Mouse (Mus musculus): ENCODE measurements around the gene Picalm. TPM values are rescaled to one million over a fixed set of nuclear protein-coding genes. Genes with fewer than 3 reads are reported as not detected.
A peak's percentile ranks its signal among the peaks of the same experiment; 100 is the strongest.

Picalm gene
- polyA plus RNA-seq, 1 experiment from 2014 or later: 40.1 TPM

DNA sequence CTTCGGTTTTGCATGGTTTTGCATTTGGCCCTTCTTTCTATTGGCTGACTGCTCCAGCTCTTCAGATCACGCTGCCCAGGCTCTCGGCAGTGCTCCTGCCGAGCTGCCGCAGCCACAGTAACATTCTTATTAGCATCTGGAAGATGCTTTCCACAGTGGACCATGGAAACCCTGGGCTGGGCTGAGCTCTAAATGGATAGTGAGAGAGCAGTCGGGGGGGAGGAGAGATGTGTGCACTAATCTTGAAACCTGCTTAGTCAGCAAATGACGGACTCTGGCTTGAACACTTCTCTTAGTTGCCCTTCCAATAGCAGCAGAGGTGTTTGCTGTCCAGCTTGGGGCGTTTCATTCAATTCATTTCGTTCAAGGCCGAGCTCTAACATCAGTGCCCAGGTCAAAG, 30.8 kb upstream of the Picalm start:
- no peak for ATAC-seq (ENCODE audit: insufficient number of reproducible peaks, low FRiP score, low TSS enrichment, low read depth)
- no peaks in the 10 kb centered on the region for H3K27me3 ChIP-seq
- no peak overlapping the region for H3K9ac ChIP-seq
- no peaks in the 10 kb centered on the region for H3K36me3 ChIP-seq
- 0 out of 2 replicates have a peak overlapping the region, but pooled peaks have one; percentile 15 for H3K4me2 ChIP-seq
- WGBS: 56% methylated on average over 10 of the region's 10 CpGs
- H3K4me1 ChIP-seq: peaks cover 2% of the 10 kb centered on the region; the same call in 1 of the 2 replicates
- H3K4me3 ChIP-seq: no peak overlapping the region
- H3K9me3 ChIP-seq: no peaks in the 10 kb centered on the region
- H3K27ac ChIP-seq: no peak overlapping the region

DNA sequence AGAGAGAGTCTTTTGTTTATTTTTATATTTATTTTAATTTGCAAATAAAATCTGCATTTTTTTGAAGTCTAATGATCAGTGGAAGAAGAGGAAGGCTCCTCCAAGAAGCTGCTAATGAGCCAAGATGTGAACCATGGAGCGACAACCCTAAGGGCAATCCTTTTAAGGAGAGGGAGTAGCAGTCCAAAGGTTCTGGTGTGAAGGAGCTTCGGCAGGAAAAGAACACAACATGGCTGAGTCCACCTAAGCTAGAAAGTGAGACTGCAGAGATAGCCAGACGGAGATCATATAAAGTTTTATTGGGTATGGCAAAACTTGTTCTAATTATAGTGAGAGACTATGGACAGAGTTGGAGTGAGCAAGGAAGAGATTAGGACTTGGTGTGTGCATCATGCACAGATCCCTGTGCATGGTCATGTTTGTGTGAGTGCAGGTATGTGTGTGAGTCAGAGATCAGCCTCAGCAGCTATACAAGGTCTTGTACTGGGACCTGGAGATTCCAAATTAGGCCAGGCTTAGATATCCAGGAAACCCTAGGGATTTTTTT, 29.3 kb upstream of the Picalm start:
- Histone ChIP-seq H3K9me3 (no peaks in the 10 kb centered on the region), H3K36me3 (no peaks in the 10 kb centered on the region), H3K4me3 (no peak overlapping the region), H3K27ac (no peak overlapping the region), H3K27me3 (no peaks in the 10 kb centered on the region), H3K9ac (no peak overlapping the region), H3K4me2 (no peak overlapping the region), H3K4me1 (peaks cover 2% of the 10 kb centered on the region; the same call in 1 of the 2 replicates)
- ATAC-seq (ENCODE audit: insufficient number of reproducible peaks, low FRiP score, low TSS enrichment, low read depth): no peak
- 59% methylated on average over 3 of the region's 3 CpGs for WGBS

DNA sequence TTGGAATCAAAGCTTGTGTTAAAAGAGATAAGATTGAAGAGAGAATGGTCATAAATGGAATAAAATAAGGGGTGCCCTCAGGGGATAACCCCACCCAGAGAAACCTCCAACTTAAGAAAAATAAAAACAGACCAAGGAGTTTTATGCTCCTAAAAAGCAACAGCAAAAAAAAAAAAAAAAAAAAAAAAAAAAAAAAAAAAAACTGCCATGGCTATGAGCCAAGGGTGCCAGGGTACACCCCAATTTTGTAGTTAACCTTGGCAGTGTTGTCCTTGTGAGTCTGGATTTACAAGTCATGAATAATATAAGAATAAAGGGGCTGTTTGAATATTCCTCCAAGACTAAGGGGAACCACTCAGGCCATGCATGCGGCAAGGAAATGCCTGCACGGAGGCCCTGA, 13.9 kb upstream of the Picalm start:
- 94% methylated on average over 2 of the region's 2 CpGs for WGBS
- Histone ChIP-seq H3K27me3 (no peaks in the 10 kb centered on the region), H3K4me3 (no peak overlapping the region), H3K36me3 (no peaks in the 10 kb centered on the region), H3K9ac (no peak overlapping the region), H3K27ac (no peak overlapping the region), H3K9me3 (no peaks in the 10 kb centered on the region), H3K4me1 (no peaks in the 10 kb centered on the region), H3K4me2 (no peak overlapping the region)
- ATAC-seq (ENCODE audit: insufficient number of reproducible peaks, low FRiP score, low TSS enrichment, low read depth): no peak

DNA sequence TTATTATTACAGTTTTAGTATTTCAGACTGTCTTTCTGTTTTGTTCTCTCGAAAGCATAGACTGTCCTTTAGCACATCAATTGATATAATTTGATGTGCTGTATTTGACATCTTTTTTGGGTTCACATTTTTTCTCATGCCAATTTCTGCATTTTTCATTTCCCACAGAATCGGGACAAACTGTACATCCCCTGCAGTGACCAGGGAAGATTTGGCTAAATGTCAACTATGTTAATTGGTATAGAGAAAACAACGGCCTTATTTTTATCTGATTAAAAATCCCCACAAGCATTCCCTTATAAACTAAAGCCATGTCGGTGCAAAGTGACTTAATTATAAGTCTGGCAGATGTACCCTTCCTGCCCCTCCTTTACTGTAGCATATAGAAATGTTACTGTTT, 9.9 kb upstream of the Picalm start:
- Histone ChIP-seq H3K9me3 (no peaks in the 10 kb centered on the region), H3K9ac (no peak overlapping the region), H3K27me3 (no peaks in the 10 kb centered on the region), H3K4me3 (no peak overlapping the region), H3K27ac (no peak overlapping the region), H3K4me1 (no peaks in the 10 kb centered on the region), H3K36me3 (no peaks in the 10 kb centered on the region), H3K4me2 (no peak overlapping the region)
- ATAC-seq (ENCODE audit: insufficient number of reproducible peaks, low FRiP score, low TSS enrichment, low read depth): no peak
- 44% methylated on average over 4 of the region's 4 CpGs for WGBS

DNA sequence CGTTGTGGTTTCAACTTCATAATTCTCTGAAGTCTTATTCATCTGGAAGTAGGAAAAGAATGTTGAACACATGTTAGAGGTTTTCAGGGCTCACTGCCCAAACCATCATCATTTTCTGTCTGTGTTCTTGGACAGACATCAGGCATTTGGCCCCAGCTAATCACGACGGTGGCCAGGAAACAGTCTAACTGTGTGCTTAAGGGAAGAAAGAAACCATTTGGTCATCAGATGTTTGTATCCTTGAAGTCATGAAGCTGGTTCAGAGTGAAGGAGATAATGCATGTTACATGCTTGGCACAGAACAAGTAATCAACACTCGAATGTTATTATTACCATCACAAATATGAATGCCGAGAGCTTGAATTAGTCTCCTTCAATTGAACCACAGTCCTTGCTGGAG, 5.0 kb upstream of the Picalm start:
- no peak overlapping the region for H3K9ac ChIP-seq
- no peaks in the 10 kb centered on the region for H3K4me1 ChIP-seq
- 63% methylated on average over 5 of the region's 5 CpGs for WGBS
- no peaks in the 10 kb centered on the region for H3K36me3 ChIP-seq
- H3K27me3 ChIP-seq: no peaks in the 10 kb centered on the region
- no peak for ATAC-seq (ENCODE audit: insufficient number of reproducible peaks, low FRiP score, low TSS enrichment, low read depth)
- H3K4me2 ChIP-seq: no peak overlapping the region
- no peak overlapping the region; the same call in 1 of the 2 replicates for H3K27ac ChIP-seq
- H3K9me3 ChIP-seq: no peaks in the 10 kb centered on the region
- no peak overlapping the region for H3K4me3 ChIP-seq

DNA sequence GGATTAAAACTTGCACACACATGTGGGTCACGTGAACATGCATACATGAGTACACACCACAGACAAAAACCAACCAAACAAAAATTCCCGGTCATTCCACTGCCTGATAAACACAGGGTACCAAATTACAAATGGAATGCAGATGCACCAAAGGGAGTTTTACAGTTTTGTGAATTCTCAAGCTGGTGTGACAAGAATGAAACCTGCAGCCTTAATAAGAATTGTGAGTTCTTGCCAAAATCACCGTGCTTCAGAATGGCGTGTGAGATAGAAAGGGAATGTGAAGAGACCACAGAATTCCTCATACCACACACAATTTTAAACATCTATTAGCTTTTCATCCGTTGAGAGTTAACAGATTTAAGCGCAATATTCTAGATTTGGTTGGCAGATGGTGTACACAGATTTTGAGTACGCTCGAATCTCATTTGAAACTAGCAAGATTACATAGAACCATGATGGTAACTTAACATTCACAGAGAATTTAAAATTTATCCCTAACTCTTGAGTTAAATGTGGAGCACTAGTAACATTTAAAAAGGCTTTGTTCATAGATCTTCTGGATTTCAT, 1.3 kb upstream of the Picalm start:
- H3K27me3 ChIP-seq: no peaks in the 10 kb centered on the region
- no peaks in the 10 kb centered on the region for H3K9me3 ChIP-seq
- peak overlapping the region; percentile 87 for H3K4me3 ChIP-seq
- WGBS: 53% methylated on average over 8 of the region's 8 CpGs
- peak overlapping the region; percentile 99 for H3K27ac ChIP-seq
- no peak for ATAC-seq (ENCODE audit: insufficient number of reproducible peaks, low FRiP score, low TSS enrichment, low read depth)
- no peaks in the 10 kb centered on the region for H3K36me3 ChIP-seq
- peaks cover 6% of the 10 kb centered on the region; the same call in 1 of the 2 replicates for H3K4me1 ChIP-seq
- H3K9ac ChIP-seq: 0 out of 2 replicates have a peak overlapping the region, but pooled peaks have one; percentile 0
- H3K4me2 ChIP-seq: peak overlapping the region; percentile 52

DNA sequence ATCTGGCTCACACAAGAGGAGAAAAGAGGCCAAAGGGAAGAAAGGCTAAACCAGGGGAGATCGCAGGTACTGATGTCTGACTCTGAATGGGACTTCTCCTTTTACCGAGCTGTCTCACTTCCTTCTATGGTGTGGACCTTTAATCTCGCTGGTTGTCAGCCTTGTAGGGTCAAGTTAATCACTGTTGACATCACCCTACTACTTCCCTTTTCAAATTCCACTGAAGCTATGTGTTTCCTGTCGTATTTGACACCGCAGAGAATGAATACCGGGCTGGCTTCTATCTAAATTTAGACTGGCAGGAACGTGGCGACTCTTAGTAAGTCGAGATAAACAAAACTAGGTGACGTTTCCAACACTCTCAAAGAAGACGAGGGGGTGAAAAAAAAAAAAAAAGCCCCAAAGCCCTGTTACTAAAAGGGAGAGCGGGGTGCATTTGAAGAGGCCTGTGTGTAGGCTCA, 712 bp upstream of the Picalm start:
- H3K4me2 ChIP-seq: peak overlapping the region; percentile 52
- H3K9ac ChIP-seq: peak overlapping the region; percentile 62
- ATAC-seq (ENCODE audit: insufficient number of reproducible peaks, low FRiP score, low TSS enrichment, low read depth): 0 out of 2 replicates have a peak, but pooled peaks have one; percentile 16
- H3K27me3 ChIP-seq: no peaks in the 10 kb centered on the region
- H3K4me1 ChIP-seq: peaks cover 6% of the 10 kb centered on the region; the same call in 1 of the 2 replicates
- H3K27ac ChIP-seq: peak overlapping the region; percentile 99
- H3K4me3 ChIP-seq: peak overlapping the region; percentile 87
- H3K9me3 ChIP-seq: no peaks in the 10 kb centered on the region
- under 1% methylated on average over 12 of the region's 12 CpGs for WGBS
- H3K36me3 ChIP-seq: no peaks in the 10 kb centered on the region

DNA sequence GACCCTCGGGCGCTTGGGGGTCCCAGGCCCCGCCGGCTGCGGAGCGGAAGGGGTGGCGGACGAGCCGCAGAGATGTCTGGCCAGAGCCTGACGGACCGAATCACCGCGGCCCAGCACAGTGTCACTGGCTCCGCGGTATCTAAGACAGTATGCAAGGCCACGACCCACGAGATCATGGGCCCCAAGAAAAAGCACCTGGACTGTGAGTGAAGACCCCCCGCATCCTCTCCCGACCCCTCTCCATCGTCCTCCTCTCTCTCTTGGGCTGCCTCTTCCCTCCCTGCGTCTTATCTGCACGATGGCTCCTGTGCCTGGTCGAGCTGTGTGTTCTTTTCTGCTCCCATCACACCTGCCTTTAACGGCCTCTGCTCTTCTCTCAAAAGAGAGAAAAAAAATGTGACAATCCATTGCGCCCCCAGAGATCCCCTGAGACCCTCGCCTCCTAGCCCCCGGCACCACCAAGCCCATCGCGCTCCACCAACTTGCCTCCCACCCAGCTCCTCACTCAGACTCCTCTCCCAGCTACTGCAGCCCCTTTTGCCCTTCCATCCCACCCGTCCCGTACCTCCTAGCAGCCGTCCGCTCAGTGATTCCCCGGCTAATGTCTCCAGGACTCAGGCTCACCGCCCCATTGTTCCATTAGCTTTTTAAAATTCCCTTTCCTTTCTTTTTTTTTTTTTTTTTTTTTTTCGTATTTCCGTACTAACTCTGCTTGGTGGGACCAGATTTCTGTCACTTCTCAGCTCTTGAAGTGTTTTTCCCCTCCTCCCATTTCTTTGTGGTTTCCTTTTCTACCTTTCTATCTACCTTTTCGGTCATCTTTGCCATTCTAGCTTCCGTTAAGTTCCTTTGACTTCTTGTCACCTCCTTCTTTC, 725 bp downstream of the Picalm start:
- Histone ChIP-seq H3K27me3 (no peaks in the 10 kb centered on the region), H3K9ac (peak overlapping the region; percentile 94), H3K4me1 (peaks cover 6% of the 10 kb centered on the region; the same call in 1 of the 2 replicates), H3K36me3 (no peaks in the 10 kb centered on the region), H3K27ac (peak overlapping the region; percentile 99), H3K9me3 (no peaks in the 10 kb centered on the region), H3K4me2 (peak overlapping the region; percentile 52), H3K4me3 (peak overlapping the region; percentile 87)
- WGBS: under 1% methylated on average over 39 of the region's 39 CpGs
- ATAC-seq (ENCODE audit: insufficient number of reproducible peaks, low FRiP score, low TSS enrichment, low read depth): no peak

DNA sequence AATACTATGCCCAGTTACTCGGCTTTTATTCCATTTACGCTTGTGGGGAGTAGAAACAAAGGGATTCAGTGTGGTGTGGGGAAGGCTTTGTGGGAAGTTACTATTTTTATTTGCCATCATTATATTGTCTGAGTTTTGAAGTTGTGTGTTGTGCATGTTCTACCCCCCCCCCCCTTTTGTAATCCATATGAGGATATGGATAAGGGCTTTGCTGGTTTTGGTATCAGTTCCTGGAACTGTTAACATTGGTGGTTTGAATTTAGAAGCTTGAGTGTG, 1.3 kb downstream of the Picalm start:
- Histone ChIP-seq H3K27ac (0 out of 2 replicates have a peak overlapping the region, but pooled peaks have one; percentile 99), H3K27me3 (no peaks in the 10 kb centered on the region), H3K4me1 (peaks cover 6% of the 10 kb centered on the region; the same call in 1 of the 2 replicates), H3K9me3 (no peaks in the 10 kb centered on the region), H3K4me3 (peak overlapping the region; percentile 87), H3K4me2 (peak overlapping the region; percentile 52), H3K36me3 (no peaks in the 10 kb centered on the region), H3K9ac (peak overlapping the region; percentile 94)
- no peak for ATAC-seq (ENCODE audit: insufficient number of reproducible peaks, low FRiP score, low TSS enrichment, low read depth)
- 0% methylated on average over 2 of the region's 2 CpGs for WGBS

DNA sequence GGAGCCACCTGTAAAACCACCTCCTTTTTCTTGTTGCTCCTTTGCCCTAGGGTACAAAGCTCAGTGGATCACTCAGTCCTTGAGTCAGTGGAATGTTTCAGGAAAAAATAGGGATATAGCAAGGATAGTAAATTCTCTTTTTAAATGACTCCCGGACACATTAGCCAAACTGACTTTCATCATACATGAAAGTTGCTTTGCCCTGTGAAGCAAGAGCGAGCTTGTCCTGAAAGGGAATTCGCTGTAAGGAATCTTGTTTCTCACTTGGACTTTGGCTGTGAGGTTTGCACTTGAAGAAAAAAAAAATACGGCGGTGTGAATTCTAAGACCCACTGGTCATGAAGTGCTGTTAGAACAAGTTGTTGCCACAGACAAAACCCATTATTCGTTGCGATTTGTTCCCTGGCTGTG, 1.8 kb downstream of the Picalm start:
- 8% methylated on average over 7 of the region's 7 CpGs for WGBS
- no peaks in the 10 kb centered on the region for H3K27me3 ChIP-seq
- no peaks in the 10 kb centered on the region for H3K9me3 ChIP-seq
- H3K4me1 ChIP-seq: peaks cover 8% of the 10 kb centered on the region; the same call in 1 of the 2 replicates
- no peak for ATAC-seq (ENCODE audit: insufficient number of reproducible peaks, low FRiP score, low TSS enrichment, low read depth)
- H3K4me2 ChIP-seq: peak overlapping the region; percentile 52
- 0 out of 2 replicates have a peak overlapping the region, but pooled peaks have one; percentile 14 for H3K27ac ChIP-seq
- peak overlapping the region; percentile 94 for H3K9ac ChIP-seq
- no peaks in the 10 kb centered on the region for H3K36me3 ChIP-seq
- H3K4me3 ChIP-seq: peak overlapping the region; percentile 87

DNA sequence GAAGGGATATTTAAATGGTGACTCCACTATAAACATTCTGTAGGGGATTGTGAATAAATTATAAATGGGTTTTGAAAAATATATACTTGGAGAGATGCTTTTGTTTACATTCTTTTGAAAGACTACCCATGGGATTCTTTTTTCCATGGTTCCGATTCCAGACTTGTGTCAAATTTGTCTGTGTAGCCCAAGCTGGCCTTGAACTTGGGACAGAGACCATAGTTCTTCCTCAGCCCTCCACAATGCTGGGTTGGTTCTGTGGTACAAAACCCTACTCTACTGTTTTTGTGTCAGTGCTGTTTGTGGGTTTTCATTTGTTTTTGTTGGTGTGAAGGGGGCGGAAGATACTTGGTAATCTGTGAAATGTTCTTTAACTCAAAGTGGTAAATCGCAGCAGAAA, 2.3 kb downstream of the Picalm start:
- WGBS: 55% methylated on average over 3 of the region's 3 CpGs
- Histone ChIP-seq H3K27ac (0 out of 2 replicates have a peak overlapping the region, but pooled peaks have one; percentile 14), H3K9me3 (no peaks in the 10 kb centered on the region), H3K4me2 (peak overlapping the region; percentile 52), H3K4me3 (peak overlapping the region; percentile 87), H3K27me3 (no peaks in the 10 kb centered on the region), H3K4me1 (peaks cover 10% of the 10 kb centered on the region; the same call in 1 of the 2 replicates), H3K9ac (peak overlapping the region; percentile 94; the same call in 1 of the 2 replicates), H3K36me3 (no peaks in the 10 kb centered on the region)
- no peak for ATAC-seq (ENCODE audit: insufficient number of reproducible peaks, low FRiP score, low TSS enrichment, low read depth)

DNA sequence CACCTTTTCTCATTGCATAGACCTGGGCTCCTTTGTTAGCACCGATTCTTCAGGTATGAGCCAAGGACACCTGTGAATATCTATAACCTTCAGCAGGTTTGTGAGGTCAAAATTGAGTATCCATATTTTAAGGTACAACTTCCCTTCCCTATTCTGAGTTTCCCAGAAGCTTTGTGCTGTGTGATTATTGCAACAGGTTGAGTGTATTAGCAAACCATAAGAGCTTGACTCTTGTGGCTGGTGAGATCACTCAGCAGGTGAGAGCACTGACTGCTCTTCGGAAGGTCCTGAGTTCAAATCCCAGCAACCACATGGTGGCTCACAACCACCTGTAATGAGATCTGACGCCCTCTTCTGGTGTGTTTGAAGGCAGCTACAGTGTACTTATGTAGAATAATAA, 6.7 kb downstream of the Picalm start:
- no peak overlapping the region for H3K4me3 ChIP-seq
- H3K4me2 ChIP-seq: no peak overlapping the region
- 87% methylated on average over 3 of the region's 3 CpGs for WGBS
- peaks cover 13% of the 10 kb centered on the region; the same call in 1 of the 2 replicates for H3K4me1 ChIP-seq
- no peak for ATAC-seq (ENCODE audit: insufficient number of reproducible peaks, low FRiP score, low TSS enrichment, low read depth)
- H3K9ac ChIP-seq: no peak overlapping the region
- H3K27me3 ChIP-seq: no peaks in the 10 kb centered on the region
- no peaks in the 10 kb centered on the region for H3K9me3 ChIP-seq
- no peaks in the 10 kb centered on the region for H3K36me3 ChIP-seq
- no peak overlapping the region for H3K27ac ChIP-seq

Data from limb, embryonic 15.5 days (tissue).